Mouse (Mus musculus) hindbrain, embryonic 10.5 days (tissue): ENCODE measurements at regions not wholly inside any gene's neighbourhood (a gene's known extent, or its start where the extent isn't known, plus 50 kb on each side); places are given as distances from the start of the nearest gene placed in this dataset.

Source experiments
- DNase-seq: peaks from one replicate; pipeline ENCODE4 v3.0.0-alpha.2; 2017; ENCODE audit warnings: low spot score
- H3K27ac ChIP-seq: fragments of 300-500 bp; sonication (generic); 2 replicates; pipeline ENCODE4 v1.5.1; 2016; ENCODE audit warnings: mild to moderate bottlenecking, moderate library complexity
- H3K27me3 ChIP-seq: fragments of 300-500 bp; sonication (generic); 2 replicates; pipeline ENCODE4 v1.6.1; 2016; ENCODE audit warnings: mild to moderate bottlenecking; ENCODE audit not compliant: poor library complexity, insufficient read depth, severe bottlenecking
- H3K36me3 ChIP-seq: fragments of 300-500 bp; sonication (generic); 2 replicates; pipeline ENCODE4 v1.6.1; 2016; ENCODE audit warnings: mild to moderate bottlenecking, moderate library complexity
- H3K4me1 ChIP-seq: fragments of 300-500 bp; sonication (generic); replicated peaks from 2 replicates; pipeline ENCODE4 v1.6.1; 2016; ENCODE audit warnings: mild to moderate bottlenecking
- H3K4me3 ChIP-seq: fragments of 300-500 bp; sonication (generic); 2 replicates; pipeline ENCODE4 v1.5.1; 2016; ENCODE audit warnings: mild to moderate bottlenecking, moderate library complexity
- H3K9me3 ChIP-seq: fragments of 300-500 bp; sonication (generic); 2 replicates; pipeline ENCODE4 v1.6.1; 2016; ENCODE audit warnings: mild to moderate bottlenecking, moderate library complexity
- WGBS: fragments of 180-500 bp; shearing (Covaris S2); methylation state at CpG from one replicate; pipeline ENCODE4 v1.1.7; 2016; 5-methylcytosine and 5-hydroxymethylcytosine counted together

GRCm38 (mm10) chr14:25184042-25184441 is 274.9 kb upstream of the Zmiz1 start:
- Histone ChIP-seq H3K27me3 (peaks cover 21% of the 10 kb centered on the region), H3K27ac (peak overlapping the region; percentile 60), H3K36me3 (no peaks in the 10 kb centered on the region), H3K4me3 (no peak overlapping the region), H3K4me1 (peaks cover 42% of the 10 kb centered on the region), H3K9me3 (no peaks in the 10 kb centered on the region)
- 71% methylated on average over 5 of the region's 5 CpGs for WGBS
- DNase-seq, result no peak

GRCm38 (mm10) chr14:25184875-25185274 is 274.1 kb upstream of the Zmiz1 start:
- Histone ChIP-seq H3K4me3 (no peak overlapping the region), H3K9me3 (no peaks in the 10 kb centered on the region), H3K27ac (no peak overlapping the region; the same call in 1 of the 2 replicates), H3K27me3 (peaks cover 21% of the 10 kb centered on the region), H3K4me1 (peaks cover 39% of the 10 kb centered on the region), H3K36me3 (no peaks in the 10 kb centered on the region)
- WGBS, result 85% methylated on average over 1 of the region's 1 CpGs
- DNase-seq, result no peak

- H3K36me3 ChIP-seq, result no peaks in the 10 kb centered on the region
- no peaks in the 10 kb centered on the region for H3K9me3 ChIP-seq
- no peak for DNase-seq
- 51% methylated on average over 10 of the region's 10 CpGs for WGBS
- peaks cover 40% of the 10 kb centered on the region for H3K4me1 ChIP-seq
- H3K27ac ChIP-seq, result peak overlapping the region; percentile 75
- peaks cover 27% of the 10 kb centered on the region for H3K27me3 ChIP-seq
- no peak overlapping the region for H3K4me3 ChIP-seq
These were observed 273.4 kb upstream of the Zmiz1 start for GRCm38 (mm10) chr14:25185556-25185958.

DNA sequence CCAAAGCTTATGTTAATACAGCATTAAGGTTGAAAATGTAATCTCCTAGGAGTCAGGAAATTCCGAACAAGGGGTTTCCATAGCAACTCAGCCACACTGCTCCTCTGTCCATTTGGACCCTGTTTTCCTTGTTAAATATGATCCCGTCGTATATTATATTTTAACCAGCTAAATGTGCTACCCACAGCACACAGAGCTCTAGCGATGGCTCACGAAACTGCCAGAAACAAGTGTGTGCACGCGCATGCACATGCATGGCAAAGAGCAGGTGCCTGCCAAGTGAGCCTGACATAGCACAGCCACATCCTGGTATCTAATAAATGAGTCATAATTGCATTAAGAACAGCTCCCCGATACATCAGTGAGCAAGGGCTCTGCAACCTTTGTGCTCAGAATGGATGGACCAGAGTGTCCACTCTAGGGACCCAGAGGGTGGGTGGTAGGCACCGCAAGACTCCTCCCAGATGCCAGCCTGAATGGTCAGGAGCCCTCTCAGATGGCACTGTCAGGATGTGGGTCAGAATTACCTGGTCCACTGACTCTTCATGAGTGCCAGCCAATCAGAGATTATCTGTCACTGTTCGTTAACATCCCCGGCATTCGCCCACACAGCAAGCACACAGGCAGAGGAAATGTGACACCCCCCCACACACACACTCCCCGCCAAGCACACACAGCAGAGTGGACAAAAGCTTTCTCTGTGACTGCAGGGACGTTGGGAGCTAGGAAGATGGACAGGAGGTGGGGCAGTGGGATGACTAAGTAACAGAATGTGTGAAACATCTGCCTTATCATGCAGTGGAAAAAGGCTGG is 272.8 kb upstream of the Zmiz1 start:
- H3K4me3 ChIP-seq, result no peak overlapping the region
- 55% methylated on average over 14 of the region's 14 CpGs for WGBS
- no peaks in the 10 kb centered on the region for H3K36me3 ChIP-seq

GRCm38 (mm10) chr14:25187715-25188114 is 271.3 kb upstream of the Zmiz1 start:
- no peak overlapping the region for H3K4me3 ChIP-seq
- no peaks in the 10 kb centered on the region for H3K9me3 ChIP-seq
- DNase-seq, result no peak
- WGBS, result 93% methylated on average over 5 of the region's 5 CpGs
- 0 out of 2 replicates have a peak overlapping the region, but pooled peaks have one; percentile 2 for H3K27ac ChIP-seq
- H3K27me3 ChIP-seq, result peaks cover 19% of the 10 kb centered on the region
- H3K36me3 ChIP-seq, result no peaks in the 10 kb centered on the region
- H3K4me1 ChIP-seq, result peaks cover 35% of the 10 kb centered on the region

More for the DNA sequence above, 272.8 kb upstream of the Zmiz1 start:
- peak; percentile 42 for DNase-seq
- Histone ChIP-seq H3K27me3 (peaks cover 23% of the 10 kb centered on the region), H3K27ac (peak overlapping the region; percentile 75), H3K4me1 (peaks cover 44% of the 10 kb centered on the region), H3K9me3 (no peaks in the 10 kb centered on the region)

DNA sequence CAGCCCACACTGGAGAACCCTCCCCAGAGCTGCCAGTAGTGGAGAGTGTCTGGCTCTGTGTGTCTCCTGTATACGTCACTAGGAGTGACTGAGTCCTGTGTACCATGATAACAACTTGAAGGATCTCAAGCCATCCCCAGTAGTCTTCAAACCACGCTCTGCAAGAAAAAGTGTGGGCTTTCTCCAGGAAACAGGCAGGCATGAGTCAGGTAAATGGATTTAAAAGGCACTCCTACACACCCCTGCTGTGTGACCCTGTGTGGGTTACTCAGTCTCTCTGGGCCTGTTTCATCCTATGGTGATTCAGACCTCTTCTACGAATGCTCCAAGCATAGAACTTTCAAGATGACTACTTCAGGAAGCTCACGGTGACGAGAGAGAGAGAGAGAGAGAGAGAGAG is 269.7 kb upstream of the Zmiz1 start:
- H3K9me3 ChIP-seq, result no peaks in the 10 kb centered on the region
- peaks cover 14% of the 10 kb centered on the region for H3K27me3 ChIP-seq
- H3K36me3 ChIP-seq, result no peaks in the 10 kb centered on the region
- no peak for DNase-seq
- WGBS, result 87% methylated on average over 5 of the region's 5 CpGs
- H3K27ac ChIP-seq, result no peak overlapping the region
- peaks cover 30% of the 10 kb centered on the region for H3K4me1 ChIP-seq
- H3K4me3 ChIP-seq, result no peak overlapping the region

DNA sequence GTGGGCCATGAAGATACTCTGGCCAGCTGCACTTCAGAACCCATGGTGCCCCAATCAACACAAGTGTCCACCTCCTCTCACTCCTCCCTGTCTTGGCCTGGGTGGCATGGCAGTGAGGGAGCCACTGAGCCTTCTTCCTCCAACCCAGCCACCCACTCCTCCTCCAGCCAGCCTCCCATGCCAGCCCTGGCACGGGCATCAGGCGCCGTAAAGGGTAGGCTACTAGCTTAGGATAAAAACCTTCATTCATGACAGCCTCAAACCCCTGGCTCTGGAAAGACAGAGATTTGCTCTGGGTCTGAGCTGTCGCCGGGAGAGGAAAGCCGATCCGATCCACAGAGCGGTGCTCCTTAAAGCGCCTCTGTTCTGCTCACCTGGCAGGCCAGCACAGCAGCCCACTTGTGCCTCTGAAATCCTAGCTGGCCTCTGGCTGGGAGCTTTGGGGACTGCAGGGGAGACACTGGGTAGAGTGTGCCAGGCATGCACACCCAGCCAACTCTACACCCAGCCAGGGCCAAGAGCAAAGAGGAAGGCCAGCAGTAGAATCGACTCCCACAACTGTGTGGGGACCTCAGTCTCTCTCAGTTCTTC is 268.2 kb upstream of the Zmiz1 start:
- DNase-seq, result no peak
- Histone ChIP-seq H3K36me3 (no peaks in the 10 kb centered on the region), H3K4me1 (peaks cover 32% of the 10 kb centered on the region), H3K27me3 (peaks cover 7% of the 10 kb centered on the region; the same call in 1 of the 2 replicates), H3K9me3 (no peaks in the 10 kb centered on the region), H3K4me3 (no peak overlapping the region), H3K27ac (peak overlapping the region; percentile 66)
- 91% methylated on average over 10 of the region's 10 CpGs for WGBS

DNA sequence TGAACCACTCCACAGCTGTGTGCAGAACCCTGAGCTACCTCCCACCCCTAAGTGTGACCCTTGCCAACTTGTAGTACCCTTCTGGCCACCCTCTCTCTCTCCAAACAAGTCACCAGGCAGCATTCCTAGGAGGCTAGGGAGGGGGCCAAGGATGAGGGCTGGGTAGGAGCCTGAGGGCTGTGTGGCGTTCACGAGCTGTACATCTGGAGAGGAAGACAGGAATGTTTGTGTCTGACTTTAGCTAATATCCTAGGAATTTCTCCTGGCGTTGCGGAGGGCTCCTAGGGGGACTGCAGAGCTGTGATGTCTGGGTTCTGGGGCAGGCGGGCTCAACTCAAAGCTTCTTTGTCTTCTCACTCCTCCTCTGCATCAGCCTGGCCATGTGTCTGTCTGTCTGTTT is 262.2 kb upstream of the Zmiz1 start:
- H3K9me3 ChIP-seq, result no peaks in the 10 kb centered on the region
- peak; percentile 30 for DNase-seq
- H3K4me1 ChIP-seq, result peaks cover 32% of the 10 kb centered on the region
- no peak overlapping the region for H3K4me3 ChIP-seq
- H3K36me3 ChIP-seq, result no peaks in the 10 kb centered on the region
- H3K27me3 ChIP-seq, result no peaks in the 10 kb centered on the region; the same call in 1 of the 2 replicates
- H3K27ac ChIP-seq, result peak overlapping the region; percentile 72
- WGBS, result 71% methylated on average over 5 of the region's 5 CpGs

DNA sequence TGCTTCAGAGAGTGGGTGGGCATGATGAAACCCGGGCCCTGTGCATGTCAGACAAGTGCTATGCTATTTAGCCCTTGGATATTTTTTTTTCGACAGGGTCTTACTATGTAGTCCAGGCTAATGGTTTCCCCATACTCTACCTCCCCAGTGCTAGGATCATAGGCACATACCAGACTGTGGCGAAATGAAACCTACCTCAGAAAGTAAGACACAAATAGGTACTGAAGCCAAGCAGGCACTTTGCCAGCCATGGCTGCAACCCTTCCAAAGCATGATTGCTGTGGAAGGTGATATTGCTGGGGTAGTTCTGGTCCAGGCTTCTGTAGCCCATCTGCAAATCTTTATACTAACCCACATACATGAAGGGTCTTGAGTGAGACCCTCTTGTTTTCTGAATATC is 259.1 kb upstream of the Zmiz1 start:
- no peaks in the 10 kb centered on the region for H3K9me3 ChIP-seq
- H3K36me3 ChIP-seq, result no peaks in the 10 kb centered on the region
- H3K27ac ChIP-seq, result peak overlapping the region; percentile 64; the same call in 1 of the 2 replicates
- H3K4me3 ChIP-seq, result no peak overlapping the region
- WGBS, result 84% methylated on average over 3 of the region's 3 CpGs
- H3K27me3 ChIP-seq, result no peaks in the 10 kb centered on the region
- DNase-seq, result no peak
- H3K4me1 ChIP-seq, result peaks cover 39% of the 10 kb centered on the region

DNA sequence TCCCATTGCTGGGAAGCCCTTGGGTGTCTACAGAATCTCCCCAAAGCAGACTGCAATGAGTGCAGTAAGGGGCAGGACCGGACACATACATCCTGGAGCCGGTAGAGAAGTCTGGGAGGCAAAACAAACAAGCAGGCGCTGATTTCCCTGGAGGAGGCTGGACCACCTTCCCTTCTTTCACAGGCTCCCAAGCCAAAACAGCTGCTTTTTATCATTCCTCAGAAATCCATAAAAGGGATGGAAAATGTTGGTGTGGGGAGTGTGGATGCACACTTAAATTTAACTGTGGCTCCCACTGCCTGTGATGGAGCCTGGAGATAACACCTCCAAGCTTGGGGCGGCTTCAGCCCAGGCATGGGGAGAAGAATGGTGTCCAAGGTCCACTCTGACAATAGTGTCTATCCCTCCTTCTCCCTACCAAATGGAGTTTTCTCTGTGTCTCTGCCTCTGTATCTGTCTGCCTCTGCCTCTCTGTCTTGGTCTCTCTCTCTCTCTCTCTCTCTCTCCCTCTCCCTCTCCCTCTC is 258.3 kb upstream of the Zmiz1 start:
- Histone ChIP-seq H3K4me3 (no peak overlapping the region), H3K27ac (peak overlapping the region; percentile 40; the same call in 1 of the 2 replicates), H3K27me3 (no peaks in the 10 kb centered on the region), H3K9me3 (no peaks in the 10 kb centered on the region), H3K4me1 (peaks cover 33% of the 10 kb centered on the region), H3K36me3 (no peaks in the 10 kb centered on the region)
- no peak for DNase-seq
- 70% methylated on average over 4 of the region's 4 CpGs for WGBS

- no peaks in the 10 kb centered on the region for H3K36me3 ChIP-seq
- DNase-seq, result no peak
- no peak overlapping the region for H3K4me3 ChIP-seq
- H3K9me3 ChIP-seq, result no peaks in the 10 kb centered on the region
- H3K27me3 ChIP-seq, result no peaks in the 10 kb centered on the region
- 76% methylated on average over 2 of the region's 2 CpGs for WGBS
- peaks cover 30% of the 10 kb centered on the region for H3K4me1 ChIP-seq
- no peak overlapping the region; the same call in 1 of the 2 replicates for H3K27ac ChIP-seq
These were observed 256.7 kb upstream of the Zmiz1 start for GRCm38 (mm10) chr14:25202312-25202711.

DNA sequence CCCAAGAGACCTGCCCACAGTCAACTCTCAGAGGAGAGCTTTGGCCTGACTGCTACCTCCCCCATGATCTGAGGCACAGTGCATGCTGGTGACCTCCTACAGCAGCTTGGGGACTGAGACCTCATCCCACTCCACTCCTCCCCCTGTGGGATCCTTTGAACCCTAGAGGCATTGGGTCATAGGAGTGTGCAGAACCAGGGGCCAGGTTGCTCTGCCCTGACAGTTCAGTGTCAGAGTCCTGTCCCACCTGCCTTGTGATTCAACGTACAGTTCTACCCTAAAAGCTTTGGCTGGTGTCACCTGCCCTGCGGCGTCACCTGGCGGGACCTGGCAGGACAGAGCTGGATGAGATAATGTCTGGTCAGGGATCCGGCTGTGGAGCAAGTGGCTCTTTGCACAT is 254.9 kb upstream of the Zmiz1 start:
- H3K4me1 ChIP-seq, result peaks cover 47% of the 10 kb centered on the region
- no peaks in the 10 kb centered on the region for H3K27me3 ChIP-seq
- 90% methylated on average over 5 of the region's 5 CpGs for WGBS

DNA sequence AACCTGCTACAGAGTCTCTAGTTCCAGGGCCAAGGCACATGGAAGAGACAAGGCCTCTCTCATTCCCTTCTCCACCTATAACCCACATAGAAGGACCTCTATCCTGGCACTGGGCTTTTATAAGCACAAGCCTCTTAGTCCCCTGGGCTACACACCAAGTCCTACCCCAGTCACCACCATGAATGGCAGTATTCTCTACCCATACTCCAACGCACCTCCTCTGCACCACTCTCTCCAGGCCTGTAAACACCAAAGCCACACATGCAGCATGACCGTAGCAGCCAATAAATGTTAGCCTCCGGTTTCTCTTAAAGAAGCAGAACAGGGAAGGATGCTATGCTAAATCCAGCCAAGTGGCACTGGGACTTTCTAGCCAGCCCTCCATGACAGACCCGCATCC is 252.1 kb upstream of the Zmiz1 start:
- H3K27ac ChIP-seq, result no peak overlapping the region; the same call in none of the 2 replicates
- H3K27me3 ChIP-seq, result no peaks in the 10 kb centered on the region
- peaks cover 40% of the 10 kb centered on the region for H3K4me1 ChIP-seq
- H3K4me3 ChIP-seq, result no peak overlapping the region
- WGBS, result 89% methylated on average over 4 of the region's 4 CpGs
- DNase-seq, result no peak
- no peaks in the 10 kb centered on the region for H3K36me3 ChIP-seq
- H3K9me3 ChIP-seq, result no peaks in the 10 kb centered on the region

More for the DNA sequence above, 254.9 kb upstream of the Zmiz1 start:
- no peaks in the 10 kb centered on the region for H3K9me3 ChIP-seq
- H3K4me3 ChIP-seq, result no peak overlapping the region
- H3K36me3 ChIP-seq, result no peaks in the 10 kb centered on the region
- no peak for DNase-seq
- H3K27ac ChIP-seq, result no peak overlapping the region
